Mouse (Mus musculus) layer of hippocampus, adult 18-20 months (tissue): ENCODE data around the gene Pax7. TPM values are rescaled to one million over a fixed set of nuclear protein-coding genes. Genes with fewer than 3 reads are reported as not detected.

Experiments
- DNase-seq, 2 experiments: peaks; one replicate each; pipeline ENCODE4 v3.0.0; 2022; ENCODE audit warnings: low spot score in 2 of 2
- total RNA-seq, 2 experiments: library from RNA; stranded (reverse); gene quantifications; 2 replicates each; pipeline ENCODE4 v1.2.3; 2021

Pax7 gene
- total RNA-seq, 2 experiments from 2014 or later = not detected

- no peak for DNase-seq
Measured at GRCm38 (mm10) chr4:139698602-139699001, 134.7 kb downstream of the Pax7 start.

- no peak for DNase-seq
Measured at GRCm38 (mm10) chr4:139697755-139698154, 135.6 kb downstream of the Pax7 start.

GRCm38 (mm10) chr4:139693315-139693714 lies 140.0 kb downstream of the Pax7 start:
- DNase-seq = no peak

- no peak for DNase-seq
Measured at GRCm38 (mm10) chr4:139689627-139690269, 143.6 kb downstream of the Pax7 start.

- DNase-seq = no peak
Measured at GRCm38 (mm10) chr4:139688058-139688457, 145.3 kb downstream of the Pax7 start.

Other genes with a start within 250 kb of the Pax7 start
- not detected for gene Gm21969, start 230.3 kb downstream of the Pax7 start, total RNA-seq
- 10 to 100 TPM; 19.6 to 21.4 TPM for gene Aldh4a1, start 210.7 kb downstream of the Pax7 start, total RNA-seq
- not detected for gene Tas1r2, start 180.0 kb downstream of the Pax7 start, total RNA-seq
- gene Klhdc7a, start 134.5 kb upstream of the Pax7 start, total RNA-seq = 10 to 100 TPM; 10.1 to 11.1 TPM